Mouse (Mus musculus) kidney, adult 2 months (tissue): ENCODE results near the gene Dab2ip.

Experiments
- CTCF ChIP-seq: fragments of 200-500 bp; conservative IDR thresholded peaks from 2 replicates; pipeline ENCODE4 v1.5.1; 2011; ENCODE audit warnings: low read depth, mild to moderate bottlenecking, control low read depth, low read length, moderate library complexity, mixed read lengths; ENCODE audit not compliant: insufficient read depth, insufficient read length
- POLR2A ChIP-seq: fragments of 200-500 bp; IDR thresholded peaks from one replicate; pipeline ENCODE4 v1.6.1; 2011; ENCODE audit warnings: low read depth, low read length, control low read depth

DNA sequence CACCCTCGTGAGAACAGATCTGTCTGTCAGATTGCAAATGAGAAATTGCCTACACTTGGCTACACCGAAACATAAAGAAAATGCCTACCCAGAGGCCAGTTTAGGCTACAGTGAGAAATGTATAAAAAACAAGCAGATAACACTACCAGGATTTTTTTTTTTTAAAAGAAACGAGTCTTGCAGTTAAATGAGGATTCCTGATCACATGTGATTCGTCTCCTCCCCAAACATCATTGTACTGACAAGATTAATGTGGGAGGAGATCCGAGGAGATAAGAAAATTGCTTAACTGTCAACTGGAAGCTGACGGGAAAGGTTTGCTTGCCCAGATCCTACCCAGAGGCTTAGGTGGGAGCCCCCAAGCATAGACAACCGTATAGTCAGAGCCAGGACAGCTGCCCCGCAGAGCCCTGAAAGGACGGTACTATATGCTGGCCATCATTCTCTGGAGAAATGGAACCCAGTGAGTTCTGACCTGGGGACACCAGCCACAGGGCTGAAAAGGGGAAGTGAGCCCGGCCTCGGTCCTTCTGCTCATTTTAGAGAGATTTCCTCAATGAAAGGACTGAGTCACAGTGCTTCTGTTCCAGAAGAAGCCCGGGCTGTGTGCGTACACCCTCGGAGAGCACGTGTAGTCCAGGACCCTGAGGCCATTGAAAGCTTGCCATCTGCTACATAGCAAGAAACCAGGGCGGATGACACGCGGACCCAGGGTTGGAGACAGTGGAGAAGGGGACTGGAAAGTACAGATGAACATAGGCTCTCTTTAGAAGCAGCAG, 173.8 kb downstream of the Dab2ip start:
- TF ChIP-seq CTCF (no peak), POLR2A (no peak)
